Mouse (Mus musculus): ENCODE data around the gene Amd1. TPM values are rescaled to one million over a fixed set of nuclear protein-coding genes. Genes with fewer than 3 reads are reported as not detected.
A peak's percentile ranks its signal among the peaks of the same experiment; 100 is the strongest.

The Amd1 gene
- polyA plus RNA-seq, 1 experiment from 2014 or later = 108 TPM

GRCm38 (mm10) chr10:40263691-40264090, 38.3 kb downstream of the Amd1 start:
- no peaks in the 10 kb centered on the region for H3K9me3 ChIP-seq (ENCODE audit: control insufficient read depth, low read length)
- no peak overlapping the region for H3K9ac ChIP-seq (ENCODE audit: low read length)
- H3K36me3 ChIP-seq (ENCODE audit: control insufficient read depth, insufficient read depth, low read length) = no peaks in the 10 kb centered on the region
- 87% methylated on average over 4 of the region's 4 CpGs for WGBS
- H3K4me2 ChIP-seq (ENCODE audit: low read depth, low read length, severe bottlenecking) = no peak overlapping the region
- DNase-seq (ENCODE audit: low spot score) (no peak), ATAC-seq (replicated peaks; ENCODE audit: low FRiP score) (no peak)
- no peaks in the 10 kb centered on the region for H3K27me3 ChIP-seq (ENCODE audit: control insufficient read depth, insufficient read depth, low read length)
- no peak overlapping the region for H3K27ac ChIP-seq (ENCODE audit: low read depth, low read length)
- H3K4me3 ChIP-seq (ENCODE audit: low read depth, low read length) = no peak overlapping the region
- no peaks in the 10 kb centered on the region; the same call in 1 of the 2 replicates for H3K4me1 ChIP-seq (replicated peaks; ENCODE audit: control insufficient read depth, insufficient read depth, low read length)

- Histone ChIP-seq H3K9me3 (ENCODE audit: control insufficient read depth, low read length) (no peaks in the 10 kb centered on the region), H3K27me3 (ENCODE audit: control insufficient read depth, insufficient read depth, low read length) (no peaks in the 10 kb centered on the region), H3K4me2 (ENCODE audit: low read depth, low read length, severe bottlenecking) (no peak overlapping the region), H3K4me1 (replicated peaks; ENCODE audit: control insufficient read depth, insufficient read depth, low read length) (no peaks in the 10 kb centered on the region; the same call in 1 of the 2 replicates), H3K27ac (ENCODE audit: low read depth, low read length) (no peak overlapping the region), H3K4me3 (ENCODE audit: low read depth, low read length) (no peak overlapping the region), H3K9ac (ENCODE audit: low read length) (no peak overlapping the region), H3K36me3 (ENCODE audit: control insufficient read depth, insufficient read depth, low read length) (no peaks in the 10 kb centered on the region)
- no peak for ATAC-seq (replicated peaks; ENCODE audit: low FRiP score)
- WGBS = 91% methylated on average over 6 of the region's 6 CpGs
- DNase-seq (ENCODE audit: low spot score) = no peak
These were observed 39.8 kb downstream of the Amd1 start for GRCm38 (mm10) chr10:40262200-40262599.

GRCm38 (mm10) chr10:40260305-40260704, 41.7 kb downstream of the Amd1 start:
- DNase-seq (ENCODE audit: low spot score) = no peak
- H3K4me2 ChIP-seq (ENCODE audit: low read depth, low read length, severe bottlenecking) = no peak overlapping the region
- WGBS = 62% methylated on average over 5 of the region's 5 CpGs
- no peak overlapping the region for H3K9ac ChIP-seq (ENCODE audit: low read length)
- H3K4me1 ChIP-seq (replicated peaks; ENCODE audit: control insufficient read depth, insufficient read depth, low read length) = peaks cover 2% of the 10 kb centered on the region; the same call in 1 of the 2 replicates
- no peaks in the 10 kb centered on the region for H3K9me3 ChIP-seq (ENCODE audit: control insufficient read depth, low read length)
- no peak overlapping the region for H3K27ac ChIP-seq (ENCODE audit: low read depth, low read length)
- H3K27me3 ChIP-seq (ENCODE audit: control insufficient read depth, insufficient read depth, low read length) = no peaks in the 10 kb centered on the region
- H3K36me3 ChIP-seq (ENCODE audit: control insufficient read depth, insufficient read depth, low read length) = no peaks in the 10 kb centered on the region
- no peak overlapping the region for H3K4me3 ChIP-seq (ENCODE audit: low read depth, low read length)
- ATAC-seq (replicated peaks; ENCODE audit: low FRiP score) = no peak

GRCm38 (mm10) chr10:40259542-40259941, 42.4 kb downstream of the Amd1 start:
- Histone ChIP-seq H3K9ac (ENCODE audit: low read length) (no peak overlapping the region), H3K4me3 (ENCODE audit: low read depth, low read length) (no peak overlapping the region), H3K27me3 (ENCODE audit: control insufficient read depth, insufficient read depth, low read length) (no peaks in the 10 kb centered on the region), H3K9me3 (ENCODE audit: control insufficient read depth, low read length) (no peaks in the 10 kb centered on the region), H3K27ac (ENCODE audit: low read depth, low read length) (no peak overlapping the region), H3K4me1 (replicated peaks; ENCODE audit: control insufficient read depth, insufficient read depth, low read length) (peaks cover 2% of the 10 kb centered on the region; the same call in 1 of the 2 replicates), H3K4me2 (ENCODE audit: low read depth, low read length, severe bottlenecking) (no peak overlapping the region), H3K36me3 (ENCODE audit: control insufficient read depth, insufficient read depth, low read length) (no peaks in the 10 kb centered on the region)
- ATAC-seq (replicated peaks; ENCODE audit: low FRiP score) = no peak
- DNase-seq (ENCODE audit: low spot score) = no peak
- WGBS = 29% methylated on average over 8 of the region's 8 CpGs

GRCm38 (mm10) chr10:40258976-40259375, 43.0 kb downstream of the Amd1 start:
- 7% methylated on average over 5 of the region's 5 CpGs for WGBS
- Histone ChIP-seq H3K4me2 (ENCODE audit: low read depth, low read length, severe bottlenecking) (peak overlapping the region; percentile 62), H3K9ac (ENCODE audit: low read length) (no peak overlapping the region), H3K4me3 (ENCODE audit: low read depth, low read length) (0 out of 2 replicates have a peak overlapping the region, but pooled peaks have one; percentile 54), H3K36me3 (ENCODE audit: control insufficient read depth, insufficient read depth, low read length) (no peaks in the 10 kb centered on the region; the same call in 1 of the 2 replicates), H3K27ac (ENCODE audit: low read depth, low read length) (peak overlapping the region; percentile 81), H3K4me1 (replicated peaks; ENCODE audit: control insufficient read depth, insufficient read depth, low read length) (peaks cover 2% of the 10 kb centered on the region; the same call in 1 of the 2 replicates), H3K9me3 (ENCODE audit: control insufficient read depth, low read length) (no peaks in the 10 kb centered on the region), H3K27me3 (ENCODE audit: control insufficient read depth, insufficient read depth, low read length) (no peaks in the 10 kb centered on the region)
- ATAC-seq (replicated peaks; ENCODE audit: low FRiP score) (0 out of 2 replicates have a peak, but pooled peaks have one; percentile 0), DNase-seq (ENCODE audit: low spot score) (no peak)

- peak overlapping the region; percentile 81 for H3K27ac ChIP-seq (ENCODE audit: low read depth, low read length)
- H3K4me2 ChIP-seq (ENCODE audit: low read depth, low read length, severe bottlenecking) = peak overlapping the region; percentile 62
- H3K4me1 ChIP-seq (replicated peaks; ENCODE audit: control insufficient read depth, insufficient read depth, low read length) = peaks cover 2% of the 10 kb centered on the region; the same call in 1 of the 2 replicates
- peak; percentile 86 for DNase-seq (ENCODE audit: low spot score)
- no peaks in the 10 kb centered on the region for H3K9me3 ChIP-seq (ENCODE audit: control insufficient read depth, low read length)
- H3K36me3 ChIP-seq (ENCODE audit: control insufficient read depth, insufficient read depth, low read length) = peaks cover 2% of the 10 kb centered on the region
- H3K9ac ChIP-seq (ENCODE audit: low read length) = peak overlapping the region; percentile 89
- no peaks in the 10 kb centered on the region for H3K27me3 ChIP-seq (ENCODE audit: control insufficient read depth, insufficient read depth, low read length)
- peak overlapping the region; percentile 54 for H3K4me3 ChIP-seq (ENCODE audit: low read depth, low read length)
- ATAC-seq (replicated peaks; ENCODE audit: low FRiP score) = peak; percentile 71
- WGBS = under 1% methylated on average over 12 of the region's 12 CpGs
These were observed 43.5 kb downstream of the Amd1 start for GRCm38 (mm10) chr10:40258401-40258966.

GRCm38 (mm10) chr10:40257414-40258255, 44.4 kb downstream of the Amd1 start, which contains the start of gene Gtf3c6:
TSS of gene Gtf3c6 (minus strand) at chr10:40258108.
- H3K4me2 ChIP-seq (ENCODE audit: low read depth, low read length, severe bottlenecking) = peak within 1 kb of the TSS; percentile 62
- peaks cover 7% of the 10 kb centered on the region for H3K36me3 ChIP-seq (ENCODE audit: control insufficient read depth, insufficient read depth, low read length)
- H3K9ac ChIP-seq (ENCODE audit: low read length) = peak within 1 kb of the TSS; percentile 89
- no peaks in the 10 kb centered on the region for H3K27me3 ChIP-seq (ENCODE audit: control insufficient read depth, insufficient read depth, low read length)
- peak within 1 kb of the TSS; percentile 54 for H3K4me3 ChIP-seq (ENCODE audit: low read depth, low read length)
- DNase-seq (ENCODE audit: low spot score) (peak; percentile 96), ATAC-seq (replicated peaks; ENCODE audit: low FRiP score) (peak; percentile 77)
- 0 out of 2 replicates have a peak, but pooled peaks cover 2% of the 10 kb centered on the region for H3K4me1 ChIP-seq (replicated peaks; ENCODE audit: control insufficient read depth, insufficient read depth, low read length)
- H3K9me3 ChIP-seq (ENCODE audit: control insufficient read depth, low read length) = no peaks in the 10 kb centered on the region
- under 1% methylated on average over 43 of the region's 43 CpGs for WGBS
- peak within 1 kb of the TSS; percentile 81 for H3K27ac ChIP-seq (ENCODE audit: low read depth, low read length)

GRCm38 (mm10) chr10:40256716-40257115, 45.3 kb downstream of the Amd1 start:
- peak overlapping the region; percentile 62 for H3K4me2 ChIP-seq (ENCODE audit: low read depth, low read length, severe bottlenecking)
- H3K4me3 ChIP-seq (ENCODE audit: low read depth, low read length) = peak overlapping the region; percentile 54
- peak; percentile 82 for ATAC-seq (replicated peaks; ENCODE audit: low FRiP score)
- H3K27me3 ChIP-seq (ENCODE audit: control insufficient read depth, insufficient read depth, low read length) = no peaks in the 10 kb centered on the region
- peaks cover 7% of the 10 kb centered on the region for H3K36me3 ChIP-seq (ENCODE audit: control insufficient read depth, insufficient read depth, low read length)
- H3K27ac ChIP-seq (ENCODE audit: low read depth, low read length) = peak overlapping the region; percentile 81; the same call in 1 of the 2 replicates
- H3K9me3 ChIP-seq (ENCODE audit: control insufficient read depth, low read length) = no peaks in the 10 kb centered on the region
- DNase-seq (ENCODE audit: low spot score) = peak; percentile 75
- 0 out of 2 replicates have a peak, but pooled peaks cover 2% of the 10 kb centered on the region for H3K4me1 ChIP-seq (replicated peaks; ENCODE audit: control insufficient read depth, insufficient read depth, low read length)
- WGBS = 3% methylated on average over 5 of the region's 5 CpGs
- peak overlapping the region; percentile 89 for H3K9ac ChIP-seq (ENCODE audit: low read length)

Measured in forebrain, embryonic 11.5 days (tissue).